In genomic region chr10:45469027-45469996, GRCm38 (mm10) we compare ENCODE assay signal across 8 mouse cellular contexts. TPM values are rescaled to one million over a fixed set of nuclear protein-coding genes. Genes with fewer than 3 reads are reported as not detected.
A peak's percentile ranks its signal among the peaks of the same experiment; 100 is the strongest.
DNase-seq lines count a peak whose midpoint lies in the region; ATAC-seq lines count a peak whose summit lies in the region.

No protein-coding gene starts in this region.

- H3K4me3 ChIP-seq in heart, embryonic 12.5 days = peak overlapping the region; percentile 55
- peak overlapping the region; percentile 55 for H3K4me3 ChIP-seq in embryonic facial prominence, embryonic 12.5 days
- peak overlapping the region; percentile 43 for H3K4me3 ChIP-seq in intestine, embryonic 14.5 days (ENCODE audit: low read depth, low read length)
- H3K4me3 ChIP-seq in neural tube, embryonic 11.5 days (ENCODE audit: low read depth, low read length) = peak overlapping the region; percentile 55

- no peaks in the 10 kb centered on the region for H3K36me3 ChIP-seq in heart, embryonic 12.5 days
- H3K36me3 ChIP-seq in embryonic facial prominence, embryonic 12.5 days = no peaks in the 10 kb centered on the region
- no peaks in the 10 kb centered on the region for H3K36me3 ChIP-seq in intestine, embryonic 14.5 days (ENCODE audit: control insufficient read depth, insufficient read depth, low read length)
- no peaks in the 10 kb centered on the region for H3K36me3 ChIP-seq in neural tube, embryonic 11.5 days (ENCODE audit: control insufficient read depth, insufficient read depth, low read length)

- no peaks in the 10 kb centered on the region for H3K9me3 ChIP-seq in heart, embryonic 12.5 days (replicated peaks)
- H3K9me3 ChIP-seq in embryonic facial prominence, embryonic 12.5 days = no peaks in the 10 kb centered on the region
- H3K9me3 ChIP-seq in intestine, embryonic 14.5 days (ENCODE audit: control insufficient read depth, low read length) = no peaks in the 10 kb centered on the region
- H3K9me3 ChIP-seq in neural tube, embryonic 11.5 days (ENCODE audit: control insufficient read depth, low read length) = no peaks in the 10 kb centered on the region

- ATAC-seq in heart, embryonic 12.5 days (ENCODE audit: insufficient number of reproducible peaks, low FRiP score) = peak; percentile 51; the same call in 1 of the 2 replicates
- peak; percentile 68; the same call in 1 of the 2 replicates for ATAC-seq in embryonic facial prominence, embryonic 12.5 days (ENCODE audit: insufficient number of reproducible peaks, insufficient read depth, low FRiP score, low TSS enrichment)
- ATAC-seq in intestine, embryonic 14.5 days (replicated peaks; ENCODE audit: low FRiP score, low TSS enrichment, low read depth) = peak; percentile 67
- peak; percentile 61 for ATAC-seq in neural tube, embryonic 11.5 days (ENCODE audit: insufficient read depth, low FRiP score, low TSS enrichment)

- 2% methylated on average over 21 of the region's 21 CpGs for WGBS in heart, embryonic 12.5 days
- under 1% methylated on average over 21 of the region's 21 CpGs for WGBS in embryonic facial prominence, embryonic 12.5 days
- WGBS in intestine, embryonic 14.5 days = under 1% methylated on average over 21 of the region's 21 CpGs
- WGBS in neural tube, embryonic 11.5 days = 1% methylated on average over 21 of the region's 21 CpGs

- peak overlapping the region; percentile 75 for H3K9ac ChIP-seq in heart, embryonic 12.5 days
- peak overlapping the region; percentile 51 for H3K9ac ChIP-seq in embryonic facial prominence, embryonic 12.5 days
- H3K9ac ChIP-seq in intestine, embryonic 14.5 days (ENCODE audit: low read length) = peak overlapping the region; percentile 42
- H3K9ac ChIP-seq in neural tube, embryonic 11.5 days (ENCODE audit: low read length) = peak overlapping the region; percentile 46

- peak overlapping the region; percentile 87 for H3K27ac ChIP-seq in heart, embryonic 12.5 days (ENCODE audit: poor library complexity, severe bottlenecking)
- H3K27ac ChIP-seq in embryonic facial prominence, embryonic 12.5 days = peak overlapping the region; percentile 76
- H3K27ac ChIP-seq in intestine, embryonic 14.5 days (ENCODE audit: low read depth) = no peak overlapping the region
- peak overlapping the region; percentile 63; the same call in 1 of the 2 replicates for H3K27ac ChIP-seq in neural tube, embryonic 11.5 days (ENCODE audit: low read depth, low read length)

- DNase-seq in heart, adult 18-20 months = no peak
- DNase-seq in intestine, embryonic 14.5 days (ENCODE audit: low spot score) = peak; percentile 80
- DNase-seq in neural tube, embryonic 11.5 days (ENCODE audit: low spot score) = peak; percentile 54
- DNase-seq in layer of hippocampus, postnatal 25 days (ENCODE audit: extremely low spot score in 1 of 2, low spot score in 1 of 2) = no peak
- DNase-seq in adrenal gland, adult 18-20 months (ENCODE audit: low spot score in 2 of 2) = no peak
- no peak for DNase-seq in thymus, postnatal 36 days

- peaks cover 9% of the 10 kb centered on the region for H3K4me1 ChIP-seq in heart, embryonic 12.5 days (replicated peaks)
- H3K4me1 ChIP-seq in embryonic facial prominence, embryonic 12.5 days = peaks cover 8% of the 10 kb centered on the region; the same call in 1 of the 2 replicates
- H3K4me1 ChIP-seq in intestine, embryonic 14.5 days (replicated peaks; ENCODE audit: control insufficient read depth, insufficient read depth, low read length) = peaks cover 3% of the 10 kb centered on the region; the same call in 1 of the 2 replicates
- H3K4me1 ChIP-seq in neural tube, embryonic 11.5 days (ENCODE audit: control insufficient read depth, insufficient read depth, low read length) = peaks cover 15% of the 10 kb centered on the region

- peak overlapping the region; percentile 78 for H3K4me2 ChIP-seq in heart, embryonic 12.5 days
- peak overlapping the region; percentile 75 for H3K4me2 ChIP-seq in embryonic facial prominence, embryonic 12.5 days (replicated peaks)
- H3K4me2 ChIP-seq in intestine, embryonic 14.5 days (ENCODE audit: low read length) = peak overlapping the region; percentile 74
- H3K4me2 ChIP-seq in neural tube, embryonic 11.5 days (ENCODE audit: low read depth) = peak overlapping the region; percentile 65

- H3K27me3 ChIP-seq in heart, embryonic 12.5 days (replicated peaks) = no peaks in the 10 kb centered on the region
- H3K27me3 ChIP-seq in embryonic facial prominence, embryonic 12.5 days = no peaks in the 10 kb centered on the region
- peaks cover 32% of the 10 kb centered on the region for H3K27me3 ChIP-seq in intestine, embryonic 14.5 days (replicated peaks; ENCODE audit: control insufficient read depth, insufficient read depth, low read length)
- H3K27me3 ChIP-seq in neural tube, embryonic 11.5 days (ENCODE audit: control insufficient read depth, insufficient read depth, low read length) = no peaks in the 10 kb centered on the region

RNA-seq across cellular contexts. Expression of gene Lin28b, which starts 16.9 kb away (rescaled TPM):
- polyA plus RNA-seq in heart, embryonic 12.5 days (2016; fragmentation: Nextera tagmentation; extraction: Ambion mirVana) = 4.9 and 6.0 TPM in 2 replicates
- under 1 TPM; 0.05 to 0.08 TPM for total RNA-seq in heart, adult 18-20 months (2021)
- polyA plus RNA-seq in embryonic facial prominence, embryonic 12.5 days (2016; fragmentation: Nextera tagmentation; extraction: Ambion mirVana) = 6.3 and 7.2 TPM in 2 replicates
- polyA plus RNA-seq in intestine, embryonic 14.5 days (2014; fragmentation: Nextera tagmentation; extraction: Ambion mirVana) = 1.4 and 2.1 TPM in 2 replicates
- 14.7 and 15.5 TPM in 2 replicates for polyA plus RNA-seq in neural tube, embryonic 11.5 days (2014; fragmentation: Nextera tagmentation; extraction: Ambion mirVana)
- total RNA-seq in layer of hippocampus, postnatal 25 days (2021) = under 1 TPM; 0.71 to 0.89 TPM
- total RNA-seq in adrenal gland, adult 18-20 months (2021) = under 1 TPM in 1 of 2 experiments, not detected in 1; 0.06 TPM

Comparison
In these comparisons a context has a peak if more than half of its experiments do, and no peak if none do; other contexts are left out.
1. DNase-seq: peak in intestine, embryonic 14.5 days (single experiment) and neural tube, embryonic 11.5 days (single experiment); none in heart, adult 18-20 months (0 of 2), layer of hippocampus, postnatal 25 days (0 of 2), adrenal gland, adult 18-20 months (0 of 2) and thymus, postnatal 36 days (0 of 2).
2. Peak in every context shown above with its lines, with median percentiles within 50 percentile points of each other: ATAC-seq, H3K4me2 ChIP-seq, H3K4me3 ChIP-seq and H3K9ac ChIP-seq.